Mouse (Mus musculus): ENCODE results near the gene Cers3. TPM values are rescaled to one million over a fixed set of nuclear protein-coding genes. Genes with fewer than 3 reads are reported as not detected.

The Cers3 gene
- polyA plus RNA-seq, 1 experiment: 0.58 TPM

DNA sequence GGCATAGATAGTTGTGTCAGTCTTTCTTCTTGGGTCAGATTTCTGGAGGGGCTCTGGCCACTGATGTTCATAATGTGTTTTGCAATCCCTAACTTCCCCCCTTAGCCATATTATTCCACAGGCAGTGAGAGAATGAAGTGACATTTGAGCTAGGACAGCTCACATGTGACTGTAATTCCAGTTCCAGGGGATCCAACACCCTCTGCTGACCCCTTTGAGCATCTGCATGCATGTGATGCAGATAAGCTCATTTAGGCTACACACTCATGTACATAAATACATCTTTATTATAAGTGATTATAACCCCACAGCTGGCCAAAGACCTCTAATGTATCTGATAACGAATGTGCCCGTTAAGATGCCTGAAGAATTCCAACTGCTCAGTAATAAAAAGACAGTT, 129.9 kb downstream of the Cers3 start:
- TF ChIP-seq POLR2A (IDR thresholded peaks at IDR 0.05; ENCODE audit: low read depth, low read length) (no peak), CTCF (IDR thresholded peaks at IDR 0.05; ENCODE audit: borderline replicate concordance, insufficient read depth, low read length) (no peak)
- no peaks in the 10 kb centered on the region for H3K4me1 ChIP-seq (ENCODE audit: control insufficient read depth, insufficient read depth, low read length)
- no peak overlapping the region for H3K27ac ChIP-seq (ENCODE audit: insufficient read depth, low read length)
- H3K4me3 ChIP-seq (ENCODE audit: insufficient read depth, low read length): no peak overlapping the region

Other genes with a start within 250 kb of the Cers3 start
- 17.5 and 18.9 TPM in 2 replicates for gene Asb7, start 53.9 kb upstream of the Cers3 start, polyA plus RNA-seq (2011; ENCODE audit: insufficient read length, low read depth, missing spikeins)
- 12.1 and 12.3 TPM in 2 replicates for gene Lins1, start 53.6 kb upstream of the Cers3 start, polyA plus RNA-seq (2011; ENCODE audit: insufficient read length, low read depth, missing spikeins)
- 0.77 and 1.3 TPM in 2 replicates for gene Adamts17, start 96.2 kb downstream of the Cers3 start, polyA plus RNA-seq (2011; ENCODE audit: insufficient read length, low read depth, missing spikeins)